Mouse (Mus musculus) kidney, postnatal 25 days (tissue): Measurements from ENCODE around the gene Ghrl.
"Not testable (repeated sequence)": the region's sequence is repeated elsewhere in the genome, so short reads cannot be mapped to it uniquely, and the experiment has no call there.

Source experiments
- DNase-seq, 2 experiments: peaks; one replicate each; pipeline ENCODE4 v3.0.0; 2021; ENCODE audit warnings: mixed read lengths in 2 of 2

Ghrl gene

GRCm38 (mm10) chr6:113696582-113697221 lies 23.0 kb downstream of the Ghrl start, which contains the start of gene Tatdn2:
Gene Tatdn2 (plus strand): TSS chr6:113697050.
- peak; percentile 97 to 100 for DNase-seq

GRCm38 (mm10) chr6:113695766-113696355 lies 23.8 kb downstream of the Ghrl start:
- no peak for DNase-seq

GRCm38 (mm10) chr6:113695203-113695602 lies 24.5 kb downstream of the Ghrl start:
- no peak for DNase-seq

GRCm38 (mm10) chr6:113693377-113693776 lies 26.3 kb downstream of the Ghrl start:
- DNase-seq = no peak

- peak; percentile 38 to 68 for DNase-seq
Measured at GRCm38 (mm10) chr6:113692661-113693133, 27.0 kb downstream of the Ghrl start.

- DNase-seq = no peak
Measured at GRCm38 (mm10) chr6:113691084-113691462, 28.6 kb downstream of the Ghrl start.

GRCm38 (mm10) chr6:113690400-113691083 lies 29.1 kb downstream of the Ghrl start:
- DNase-seq = peak; percentile 92 to 93

GRCm38 (mm10) chr6:113690008-113690399 lies 29.7 kb downstream of the Ghrl start:
- DNase-seq = peak; percentile 72 to 90

- no peak for DNase-seq
Measured at GRCm38 (mm10) chr6:113686551-113687125, 33.0 kb downstream of the Ghrl start.

- DNase-seq = no peak
Measured at GRCm38 (mm10) chr6:113683081-113683825, 36.4 kb downstream of the Ghrl start.

- peak; percentile 90 to 96 for DNase-seq
Measured at GRCm38 (mm10) chr6:113681271-113681670, 38.4 kb downstream of the Ghrl start.

- DNase-seq = no peak
Measured at GRCm38 (mm10) chr6:113679993-113680566, 39.6 kb downstream of the Ghrl start.

- DNase-seq = no peak
Measured at GRCm38 (mm10) chr6:113678246-113679012, 41.3 kb downstream of the Ghrl start.

GRCm38 (mm10) chr6:113677070-113677734 lies 42.5 kb downstream of the Ghrl start:
- DNase-seq = peak; percentile 54 to 79

GRCm38 (mm10) chr6:113675991-113676390 lies 43.7 kb downstream of the Ghrl start:
- no peak for DNase-seq

- no peak for DNase-seq
Measured at GRCm38 (mm10) chr6:113675234-113675633, 44.4 kb downstream of the Ghrl start.

- DNase-seq = no peak
Measured at GRCm38 (mm10) chr6:113672989-113673388, 46.7 kb downstream of the Ghrl start.

GRCm38 (mm10) chr6:113672029-113672428 lies 47.7 kb downstream of the Ghrl start:
- DNase-seq = not testable (repeated sequence)

GRCm38 (mm10) chr6:113669821-113670220 lies 49.9 kb downstream of the Ghrl start:
- DNase-seq = no peak

- peak; percentile 45 to 78 for DNase-seq
Measured at GRCm38 (mm10) chr6:113668287-113669154, 51.2 kb downstream of the Ghrl start.
